Mouse (Mus musculus) intestine, postnatal 0 days (tissue): Measurements from ENCODE around the gene Aldh3b3. TPM values are rescaled to one million over a fixed set of nuclear protein-coding genes. Genes with fewer than 3 reads are reported as not detected.

Experiments used
- ATAC-seq: fragments of 200-750 bp; cut with Nextera tagmentation; 2 replicates; pipeline ENCODE4 v1.8.0; 2017; ENCODE audit warnings: mild to moderate bottlenecking, moderate TSS enrichment, moderate library complexity
- H3K27ac ChIP-seq: fragments of 300-500 bp; sonication (generic); 2 replicates; pipeline ENCODE4 v1.5.1; 2014; ENCODE audit warnings: mild to moderate bottlenecking, low read depth, low read length, moderate library complexity
- H3K27me3 ChIP-seq: fragments of 300-500 bp; sonication (generic); replicated peaks from 2 replicates; pipeline ENCODE4 v1.6.1; 2014; ENCODE audit warnings: low read length, mixed read lengths; ENCODE audit not compliant: control insufficient read depth, insufficient read depth
- H3K36me3 ChIP-seq: fragments of 300-500 bp; sonication (generic); 2 replicates; pipeline ENCODE4 v1.6.1; 2014; ENCODE audit warnings: mild to moderate bottlenecking, moderate library complexity; ENCODE audit not compliant: control insufficient read depth, insufficient read depth
- H3K4me1 ChIP-seq: fragments of 300-500 bp; sonication (generic); replicated peaks from 2 replicates; pipeline ENCODE4 v1.6.1; 2014; ENCODE audit warnings: antibody characterized with exemption, low read length, mixed read lengths; ENCODE audit not compliant: control insufficient read depth, insufficient read depth
- H3K4me2 ChIP-seq: fragments of 300-500 bp; sonication (generic); replicated peaks from 2 replicates; pipeline ENCODE4 v1.6.1; 2014; ENCODE audit warnings: low read depth, mild to moderate bottlenecking, moderate library complexity
- H3K4me3 ChIP-seq: fragments of 300-500 bp; sonication (generic); 2 replicates; pipeline ENCODE4 v1.5.1; 2014; ENCODE audit warnings: low read depth, low read length
- H3K9ac ChIP-seq: fragments of 300-500 bp; sonication (generic); 2 replicates; pipeline ENCODE4 v1.6.1; 2014; ENCODE audit warnings: mild to moderate bottlenecking, low read depth, low read length
- H3K9me3 ChIP-seq: fragments of 300-500 bp; sonication (generic); 2 replicates; pipeline ENCODE4 v1.6.1; 2016; ENCODE audit warnings: mixed run types; ENCODE audit not compliant: control insufficient read depth
- CTCF ChIP-seq: sonication (generic); IDR thresholded peaks from 2 replicates; pipeline ENCODE4 v1.5.1; 2016; ENCODE audit warnings: low read depth, mild to moderate bottlenecking, control low read depth, antibody characterized with exemption, moderate library complexity
- WGBS: fragments of 180-500 bp; shearing (Covaris S2); extraction: QIAGEN DNeasy Blood & Tissue Kit; methylation state at CpG from one replicate; pipeline ENCODE4 v1.1.7; 2014; 5-methylcytosine and 5-hydroxymethylcytosine counted together
- polyA plus RNA-seq: library from polyadenylated mRNA; unstranded; fragments of >200 nt; fragmentation: Nextera tagmentation; extraction: Ambion mirVana; gene quantifications from 2 replicates; pipeline ENCODE4 v1.2.1, GENCODE M21; 2015

The Aldh3b3 gene
- polyA plus RNA-seq, 1 experiment from 2014 or later: not detected

DNA sequence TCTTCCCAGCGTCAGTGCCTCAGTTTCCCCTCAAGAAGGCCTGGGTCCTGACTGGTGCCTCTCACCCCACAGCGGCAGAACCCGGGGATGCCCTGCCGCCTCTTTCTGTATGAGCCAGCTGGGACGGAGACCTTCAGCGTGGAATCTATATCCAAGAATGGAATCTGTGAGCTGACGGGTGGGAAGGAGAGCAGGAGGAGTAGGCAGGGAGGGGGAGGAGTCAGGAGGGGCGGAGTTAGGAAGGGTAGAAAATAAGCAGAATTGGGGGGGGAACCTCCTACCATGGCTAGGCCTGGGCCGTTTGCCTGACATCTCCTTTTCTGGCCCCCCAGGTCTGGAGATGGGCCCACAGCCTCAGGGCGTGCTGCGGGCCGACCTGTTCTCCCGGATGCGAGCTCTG lies 29.6 kb downstream of the Aldh3b3 start:
- no peaks in the 10 kb centered on the region for H3K36me3 ChIP-seq
- H3K4me1 ChIP-seq: peaks cover 13% of the 10 kb centered on the region; the same call in 1 of the 2 replicates
- no peak overlapping the region for H3K4me3 ChIP-seq
- H3K27me3 ChIP-seq: no peaks in the 10 kb centered on the region
- no peak for TF ChIP-seq CTCF
- H3K4me2 ChIP-seq: no peak overlapping the region
- no peaks in the 10 kb centered on the region for H3K9me3 ChIP-seq
- no peak for ATAC-seq
- no peak overlapping the region for H3K9ac ChIP-seq
- H3K27ac ChIP-seq: no peak overlapping the region
- WGBS: 87% methylated on average over 14 of the region's 14 CpGs

DNA sequence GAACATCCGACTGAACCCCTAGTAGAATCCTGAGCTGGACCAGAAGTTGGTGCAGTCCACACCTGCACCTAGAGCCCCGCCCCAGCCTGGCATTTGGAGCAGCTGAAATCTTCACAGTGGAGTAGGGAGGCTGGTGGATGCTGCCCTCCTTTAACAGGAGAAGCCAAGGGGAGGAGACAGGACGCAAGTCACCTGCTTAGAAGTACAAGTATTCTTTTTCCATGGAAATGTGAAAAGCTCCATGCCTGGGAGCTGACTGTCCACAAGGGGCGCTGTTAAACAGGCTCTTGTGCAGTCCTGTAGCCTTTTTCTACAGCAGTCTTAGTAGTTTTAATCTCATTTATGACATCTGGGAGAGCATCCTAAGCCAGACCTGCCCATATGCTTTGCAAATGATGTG lies 30.3 kb downstream of the Aldh3b3 start:
- Histone ChIP-seq H3K27ac (no peak overlapping the region), H3K4me2 (no peak overlapping the region), H3K4me1 (peaks cover 17% of the 10 kb centered on the region; the same call in 1 of the 2 replicates), H3K4me3 (no peak overlapping the region), H3K9ac (no peak overlapping the region), H3K27me3 (no peaks in the 10 kb centered on the region), H3K9me3 (no peaks in the 10 kb centered on the region), H3K36me3 (no peaks in the 10 kb centered on the region)
- peak; percentile 61 for TF ChIP-seq CTCF
- ATAC-seq: no peak
- 96% methylated on average over 4 of the region's 4 CpGs for WGBS

DNA sequence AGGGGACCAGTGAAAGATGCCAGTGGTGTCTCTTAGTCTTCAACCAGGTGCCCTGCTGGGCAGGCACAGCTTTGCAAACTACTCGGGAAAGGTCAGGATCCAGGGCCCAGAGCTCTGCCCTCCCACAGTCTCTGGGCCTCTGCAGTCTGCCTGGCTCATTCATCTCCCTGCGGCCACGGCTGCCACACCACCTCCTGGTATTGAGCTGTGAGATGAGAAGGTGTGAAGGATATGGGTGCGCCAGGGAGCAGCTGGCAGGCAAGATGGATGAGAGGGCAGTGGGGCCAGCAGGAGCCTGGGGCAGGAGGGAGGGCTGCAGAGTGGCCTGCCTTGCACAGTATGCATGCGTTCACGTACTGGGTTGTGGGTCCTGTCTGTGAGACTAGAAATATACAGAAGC lies 32.4 kb downstream of the Aldh3b3 start:
- Histone ChIP-seq H3K9ac (no peak overlapping the region), H3K4me3 (no peak overlapping the region), H3K27me3 (no peaks in the 10 kb centered on the region), H3K36me3 (no peaks in the 10 kb centered on the region), H3K27ac (no peak overlapping the region), H3K4me2 (no peak overlapping the region), H3K9me3 (no peaks in the 10 kb centered on the region), H3K4me1 (peaks cover 15% of the 10 kb centered on the region; the same call in 1 of the 2 replicates)
- TF ChIP-seq CTCF: no peak
- 50% methylated on average over 6 of the region's 6 CpGs for WGBS
- ATAC-seq: no peak

DNA sequence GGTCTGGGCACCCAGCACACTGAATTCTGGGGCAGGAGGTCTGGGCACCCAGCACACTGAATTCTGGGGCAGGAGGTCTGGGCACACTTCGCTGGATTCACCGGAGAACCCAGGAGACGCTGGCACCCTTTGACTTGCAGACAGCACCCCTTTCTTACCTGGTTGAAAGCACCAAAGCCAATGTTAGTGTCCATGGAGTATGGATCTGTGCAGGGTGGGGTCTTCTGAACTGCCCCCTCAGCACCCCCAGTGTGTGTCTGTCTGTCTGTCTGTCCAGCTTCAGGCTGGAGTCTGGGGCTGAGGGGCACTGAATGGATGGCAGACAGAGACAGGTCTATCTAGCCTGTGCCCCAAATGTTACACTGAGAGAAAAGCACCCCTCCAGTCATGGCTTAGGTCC lies 33.1 kb downstream of the Aldh3b3 start:
- H3K9me3 ChIP-seq: no peaks in the 10 kb centered on the region
- no peak overlapping the region for H3K4me2 ChIP-seq
- no peak overlapping the region for H3K4me3 ChIP-seq
- ATAC-seq: no peak
- H3K27ac ChIP-seq: no peak overlapping the region
- 100% methylated on average over 3 of the region's 3 CpGs for WGBS
- H3K36me3 ChIP-seq: no peaks in the 10 kb centered on the region
- peaks cover 11% of the 10 kb centered on the region; the same call in 1 of the 2 replicates for H3K4me1 ChIP-seq
- H3K27me3 ChIP-seq: no peaks in the 10 kb centered on the region
- TF ChIP-seq CTCF: no peak
- H3K9ac ChIP-seq: no peak overlapping the region

DNA sequence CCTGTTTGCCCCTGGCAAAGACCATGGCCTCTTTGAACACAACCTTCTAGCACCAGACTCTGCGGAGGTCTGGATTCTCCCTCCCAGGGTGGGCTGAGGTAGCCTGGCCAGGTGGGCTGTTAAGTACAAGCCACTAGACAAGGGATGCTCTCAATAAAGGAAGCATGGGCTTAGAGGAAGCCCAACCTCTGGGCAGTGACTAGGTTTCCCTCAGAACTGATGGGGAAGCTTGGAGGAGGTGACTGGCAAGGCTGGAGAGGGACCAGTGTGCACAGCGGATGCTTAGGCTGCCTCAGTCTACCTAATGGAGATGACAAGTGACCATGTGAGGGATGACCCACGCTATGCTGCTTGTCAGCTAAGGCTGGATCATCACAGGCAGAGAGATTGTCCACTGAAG lies 33.5 kb downstream of the Aldh3b3 start:
- H3K27ac ChIP-seq: no peak overlapping the region
- no peak overlapping the region for H3K9ac ChIP-seq
- WGBS: 85% methylated on average over 3 of the region's 3 CpGs
- H3K36me3 ChIP-seq: no peaks in the 10 kb centered on the region
- no peak for TF ChIP-seq CTCF
- peaks cover 8% of the 10 kb centered on the region; the same call in 1 of the 2 replicates for H3K4me1 ChIP-seq
- no peaks in the 10 kb centered on the region for H3K27me3 ChIP-seq
- H3K4me2 ChIP-seq: no peak overlapping the region
- no peaks in the 10 kb centered on the region for H3K9me3 ChIP-seq
- ATAC-seq: no peak
- no peak overlapping the region for H3K4me3 ChIP-seq

DNA sequence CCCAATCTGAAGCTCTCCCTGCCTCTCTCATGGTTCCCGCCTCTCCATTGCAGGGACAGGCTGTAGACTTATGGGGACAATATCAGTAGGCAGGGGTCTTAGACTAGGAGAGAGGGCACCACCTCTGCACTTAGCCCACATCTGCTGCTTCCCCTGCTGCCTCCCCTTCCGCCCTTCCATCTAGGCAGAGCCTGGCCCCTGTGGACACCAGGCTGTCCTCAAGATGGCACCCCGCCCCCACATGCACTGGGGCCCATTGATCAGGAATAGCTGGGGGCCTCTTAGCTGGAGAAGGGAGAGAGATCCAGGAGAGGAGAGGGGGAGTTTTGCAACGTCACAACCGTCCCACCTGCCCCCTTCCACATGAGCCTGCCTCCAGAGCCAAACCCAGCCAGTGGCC lies 34.0 kb downstream of the Aldh3b3 start, which contains the start of gene Tbx10:
Tbx10 (plus strand) TSS at position 337 of the 400 bp plus-strand sequence.
- peak; percentile 19; the same call in 1 of the 2 replicates for TF ChIP-seq CTCF
- Histone ChIP-seq H3K9me3 (no peaks in the 10 kb centered on the region), H3K4me3 (no peak within 1 kb of the TSS), H3K9ac (no peak within 1 kb of the TSS), H3K36me3 (no peaks in the 10 kb centered on the region), H3K27ac (no peak within 1 kb of the TSS), H3K4me1 (peaks cover 8% of the 10 kb centered on the region; the same call in 1 of the 2 replicates), H3K27me3 (no peaks in the 10 kb centered on the region), H3K4me2 (0 out of 2 replicates have a peak within 1 kb of the TSS, but pooled peaks have one; percentile 6)
- ATAC-seq: no peak
- 73% methylated on average over 5 of the region's 5 CpGs for WGBS

DNA sequence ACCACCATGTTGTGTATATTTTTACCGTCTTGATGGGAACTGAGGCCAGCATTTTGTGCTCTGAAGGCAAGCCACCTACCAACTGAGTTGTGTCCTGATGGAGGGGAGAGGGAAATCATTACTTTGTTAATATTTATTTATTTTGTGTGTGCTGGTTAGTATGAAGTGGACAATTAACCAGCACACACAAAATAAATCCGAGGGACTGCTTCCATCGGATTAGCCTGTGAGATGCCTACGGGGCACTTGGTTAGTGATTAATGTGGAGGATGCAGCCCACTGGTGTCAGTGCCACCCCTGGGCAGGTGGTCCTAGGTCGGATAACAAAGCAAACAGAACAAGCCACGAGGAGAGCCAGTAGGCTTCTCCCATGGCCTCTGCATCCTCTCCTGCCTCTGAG lies 36.5 kb downstream of the Aldh3b3 start:
- Histone ChIP-seq H3K4me1 (peaks cover 11% of the 10 kb centered on the region; the same call in 1 of the 2 replicates), H3K9me3 (no peaks in the 10 kb centered on the region), H3K27me3 (no peaks in the 10 kb centered on the region), H3K9ac (no peak overlapping the region), H3K4me3 (no peak overlapping the region), H3K36me3 (no peaks in the 10 kb centered on the region), H3K27ac (no peak overlapping the region), H3K4me2 (no peak overlapping the region)
- no peak for TF ChIP-seq CTCF
- no peak for ATAC-seq
- 61% methylated on average over 6 of the region's 6 CpGs for WGBS
